Mouse (Mus musculus) heart, postnatal 25 days (tissue): ENCODE measurements around the gene Rps6kl1. TPM values are rescaled to one million over a fixed set of nuclear protein-coding genes. Genes with fewer than 3 reads are reported as not detected.
A peak's percentile ranks its signal among the peaks of the same experiment; 100 is the strongest.

ENCODE experiments used
- DNase-seq: peaks from one replicate; pipeline ENCODE4 v3.0.0; 2022; ENCODE audit warnings: low spot score
- intact Hi-C: fragments of 180-260 bp; cut with DNase I; formaldehyde crosslinking; loops from one replicate; pipeline ENCODE4 v1.15.1; 2025
- total RNA-seq, 2 experiments: library from RNA; stranded (reverse); gene quantifications; 2 replicates each; pipeline ENCODE4 v1.2.3; 2021

The Rps6kl1 gene
- total RNA-seq, 2 experiments from 2014 or later, result 2.6 to 4.3 TPM

GRCm38 (mm10) chr12:85110698-85111592 is 40.1 kb downstream of the Rps6kl1 start, which contains the start of the genes Prox2 and Dlst:
Gene Prox2 (minus strand): TSS chr12:85110759.
Gene Dlst (plus strand): TSS chr12:85110833.
- intact Hi-C loops, result no loop called here
- DNase-seq, result peak; percentile 79

- DNase-seq, result no peak
- intact Hi-C loops, result no loop called here
These were observed 40.9 kb downstream of the Rps6kl1 start for GRCm38 (mm10) chr12:85110011-85110697.

DNA sequence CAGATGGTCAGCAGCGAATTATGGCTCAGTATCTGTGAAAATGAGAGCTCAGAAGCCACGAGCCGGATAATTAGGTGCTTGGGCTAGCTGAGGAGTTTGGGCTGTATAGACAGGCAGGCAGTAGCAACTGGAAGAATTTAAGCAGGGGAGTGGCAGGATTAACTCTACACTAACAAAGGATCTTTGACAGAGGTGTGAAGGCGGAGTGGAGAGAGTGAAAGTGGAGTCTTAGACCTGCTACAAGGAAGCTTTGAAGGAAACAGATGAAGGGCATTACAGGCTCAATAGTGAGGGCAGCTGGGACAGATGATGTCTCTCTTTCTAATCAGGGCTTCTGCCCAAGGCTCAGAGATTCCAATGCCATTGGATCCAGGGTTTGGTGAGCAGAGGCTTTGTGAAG is 41.6 kb downstream of the Rps6kl1 start:
- no peak for DNase-seq
- intact Hi-C loops, result no loop called here

DNA sequence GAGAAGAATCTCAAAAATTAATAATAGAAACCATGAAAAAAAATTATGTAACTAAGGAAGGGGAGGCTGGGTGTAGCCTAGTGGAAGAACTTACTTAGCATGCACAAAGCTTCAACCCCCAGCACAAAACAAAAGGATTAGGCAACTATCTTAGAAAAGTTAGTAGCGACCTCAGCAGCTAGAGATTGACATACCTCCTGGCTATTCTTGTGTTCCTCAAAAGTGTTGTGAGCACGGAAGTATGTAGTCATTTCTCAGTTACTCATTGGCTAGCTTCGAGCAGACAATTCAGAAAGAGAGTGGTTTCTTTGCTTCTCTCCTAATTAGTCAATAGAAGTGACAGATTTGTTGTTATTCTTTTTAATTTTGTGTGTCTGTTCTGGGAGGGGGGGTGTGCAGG is 42.4 kb downstream of the Rps6kl1 start:
- no peak for DNase-seq
- intact Hi-C loops, result no loop called here

GRCm38 (mm10) chr12:85106292-85106691 is 44.8 kb downstream of the Rps6kl1 start:
- intact Hi-C loops, result no loop called here

DNA sequence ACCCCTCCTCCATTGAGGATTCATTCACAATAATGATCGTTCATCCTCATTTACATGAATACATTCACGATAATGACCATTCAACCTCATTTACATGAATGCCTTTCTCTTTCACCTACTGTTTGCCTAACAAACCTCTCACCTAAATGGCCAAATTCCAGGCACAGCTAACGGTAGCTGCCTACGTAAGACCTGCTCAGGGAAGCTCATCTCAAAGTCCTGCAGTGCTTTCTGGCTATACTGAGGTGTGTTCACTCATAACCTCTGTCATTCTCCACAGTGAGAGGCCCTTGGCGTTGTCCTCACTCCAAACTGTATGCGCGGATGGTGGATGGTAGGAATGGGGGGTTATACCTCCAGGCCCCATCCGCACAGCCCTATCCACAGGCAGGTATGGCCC is 46.3 kb downstream of the Rps6kl1 start:
- intact Hi-C loops, result no loop called here
- DNase-seq, result no peak

More at GRCm38 (mm10) chr12:85106292-85106691, 44.8 kb downstream of the Rps6kl1 start:
- no peak for DNase-seq

DNA sequence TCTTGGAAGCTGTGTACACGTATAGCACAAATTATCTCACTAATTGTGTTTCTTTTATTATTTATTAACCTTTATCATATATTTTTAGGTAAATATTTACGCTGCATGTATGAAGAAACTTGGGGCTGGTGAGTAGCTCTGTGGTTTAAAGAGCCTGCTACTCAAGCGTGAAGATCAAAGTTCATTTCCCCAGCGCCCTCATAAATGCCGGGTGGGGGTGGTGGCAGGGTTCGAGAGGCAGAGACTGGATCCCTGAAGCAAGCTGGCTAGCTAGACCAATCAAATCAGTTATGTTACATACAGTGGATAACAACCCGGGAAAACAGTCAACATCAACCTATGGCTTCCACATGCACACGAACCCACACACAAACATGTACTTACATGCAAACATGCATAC is 48.0 kb downstream of the Rps6kl1 start:
- no peak for DNase-seq

DNA sequence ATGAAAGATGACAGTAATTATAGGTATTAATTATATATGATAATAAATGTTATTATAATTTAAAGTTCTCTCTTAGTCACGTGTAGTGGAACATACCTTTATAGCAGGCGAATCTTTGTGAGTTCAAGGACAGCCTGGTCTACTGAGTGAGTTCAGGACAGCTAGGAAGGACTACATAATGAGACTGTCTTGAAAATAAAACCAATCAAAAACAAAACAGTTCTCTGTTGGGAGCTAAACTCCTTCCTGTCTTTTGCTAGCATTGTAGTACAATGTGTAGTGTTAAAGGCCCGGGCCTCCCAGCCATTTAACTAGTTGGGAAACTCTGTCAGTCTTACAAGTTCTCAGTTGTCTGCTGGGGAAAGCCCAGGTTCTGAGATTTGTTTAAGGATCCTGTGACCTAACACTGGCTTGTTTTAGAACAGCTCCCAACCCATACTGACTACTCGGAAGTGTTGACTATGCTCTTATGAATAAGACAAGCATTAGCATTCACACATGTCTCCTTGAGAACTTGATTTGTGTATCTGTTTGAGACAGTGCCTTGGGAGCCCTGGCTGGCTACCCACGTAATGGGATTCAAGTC is 49.5 kb downstream of the Rps6kl1 start:
- DNase-seq, result no peak
- intact Hi-C loops, result no loop called here

More for the DNA sequence above, 48.0 kb downstream of the Rps6kl1 start:
- intact Hi-C loops, result no loop called here

DNA sequence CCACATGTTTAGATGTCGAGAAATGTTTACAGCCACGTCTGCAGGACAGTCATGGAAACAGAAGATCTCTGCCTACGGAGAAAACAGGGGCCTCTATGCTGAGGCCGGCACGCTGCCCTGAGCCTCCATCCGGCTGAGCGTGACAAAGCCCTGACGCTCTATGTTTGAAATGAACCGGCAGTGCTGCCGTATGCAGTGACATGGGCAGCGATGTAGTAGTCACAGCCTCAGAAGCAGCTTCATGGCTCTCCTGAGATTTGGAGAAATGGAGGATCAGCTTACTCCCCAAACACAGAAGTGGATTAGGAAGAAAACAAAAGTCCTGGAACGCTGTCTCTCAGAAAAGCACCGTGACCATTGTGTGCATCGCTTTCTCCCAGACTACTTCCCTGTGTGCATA is 50.1 kb downstream of the Rps6kl1 start:
- DNase-seq, result no peak
- intact Hi-C loops, result no loop called here

- intact Hi-C loops, result no loop called here
These were observed 55.2 kb downstream of the Rps6kl1 start for GRCm38 (mm10) chr12:85095859-85096258.

DNA sequence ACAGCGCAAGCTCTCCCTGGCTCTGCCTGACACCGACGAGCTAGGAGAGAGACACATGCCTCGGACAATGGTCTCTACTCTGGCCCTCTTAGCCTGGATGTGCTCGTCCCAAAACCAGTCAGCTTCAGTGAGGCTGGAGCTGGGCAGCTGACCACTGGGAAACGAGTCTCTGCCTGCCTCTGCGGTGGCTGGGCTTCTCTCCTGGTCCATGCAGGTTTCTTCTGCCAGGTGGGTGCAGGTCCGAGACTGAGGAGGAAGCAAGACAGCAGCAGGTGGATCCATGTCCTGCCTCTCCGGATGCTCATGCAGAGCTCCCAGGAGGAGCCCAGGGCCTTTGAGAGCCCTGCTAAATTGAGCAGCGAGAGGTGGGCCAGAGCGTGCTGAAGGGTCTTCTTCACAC is 55.9 kb downstream of the Rps6kl1 start:
- intact Hi-C loops, result no loop called here
- DNase-seq, result no peak

More at GRCm38 (mm10) chr12:85095859-85096258, 55.2 kb downstream of the Rps6kl1 start:
- no peak for DNase-seq

GRCm38 (mm10) chr12:85094706-85095105 is 56.4 kb downstream of the Rps6kl1 start:
- intact Hi-C loops, result loop anchor here (5.0 kb wide), 1 partner anchor 48 kb away; no protein-coding TSS in a partner anchor
- DNase-seq, result peak; percentile 24

DNA sequence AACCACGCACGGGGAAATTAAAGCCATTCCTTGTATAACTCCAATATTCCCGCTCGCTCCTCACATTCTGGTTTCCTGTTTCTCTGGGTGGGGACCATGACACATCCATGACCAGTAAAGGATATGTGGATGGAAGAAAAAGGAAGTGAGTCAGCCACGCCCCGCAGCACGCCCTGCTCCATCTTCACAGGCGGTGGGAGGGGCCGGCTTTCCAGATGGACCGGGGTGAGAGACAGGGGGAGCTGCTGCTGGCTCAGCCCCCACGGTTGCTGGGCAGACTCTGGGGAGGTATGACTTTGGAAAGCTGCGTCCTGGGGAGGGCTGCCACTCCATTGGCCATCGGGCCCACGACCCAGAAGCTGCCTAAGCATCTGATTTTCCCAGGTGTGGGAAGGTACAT is 57.1 kb downstream of the Rps6kl1 start:
- intact Hi-C loops, result loop anchor here (5.0 kb wide), 1 partner anchor 48 kb away; no protein-coding TSS in a partner anchor
- peak; percentile 61 for DNase-seq

DNA sequence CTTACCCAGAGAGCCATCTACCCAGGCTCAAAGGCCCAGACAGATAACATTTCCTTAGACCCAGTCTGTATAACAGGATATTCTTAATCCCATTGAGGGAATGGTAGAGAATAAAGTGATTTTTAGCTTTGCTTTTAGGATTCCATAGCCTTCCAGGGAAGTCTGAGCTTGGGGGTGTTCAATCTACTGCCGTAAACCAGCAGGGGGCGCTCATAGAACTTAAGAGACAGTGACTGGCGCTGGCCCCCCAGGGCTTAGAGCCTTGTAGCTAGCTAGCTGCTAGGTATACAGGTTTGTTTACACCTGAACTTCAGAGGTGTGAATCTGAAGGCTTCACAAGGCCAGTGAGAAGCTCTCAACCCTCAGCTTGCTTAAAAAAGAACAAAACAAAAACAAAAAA is 58.9 kb downstream of the Rps6kl1 start:
- DNase-seq, result no peak
- intact Hi-C loops, result loop anchor here (1.0 to 5.0 kb wide), 2 partner anchors 50 to 213 kb away; no protein-coding TSS in a partner anchor

GRCm38 (mm10) chr12:85091190-85091589 is 59.9 kb downstream of the Rps6kl1 start:
- intact Hi-C loops, result loop anchor here (5.0 kb wide), 1 partner anchor 51 kb away; no protein-coding TSS in a partner anchor
- no peak for DNase-seq

DNA sequence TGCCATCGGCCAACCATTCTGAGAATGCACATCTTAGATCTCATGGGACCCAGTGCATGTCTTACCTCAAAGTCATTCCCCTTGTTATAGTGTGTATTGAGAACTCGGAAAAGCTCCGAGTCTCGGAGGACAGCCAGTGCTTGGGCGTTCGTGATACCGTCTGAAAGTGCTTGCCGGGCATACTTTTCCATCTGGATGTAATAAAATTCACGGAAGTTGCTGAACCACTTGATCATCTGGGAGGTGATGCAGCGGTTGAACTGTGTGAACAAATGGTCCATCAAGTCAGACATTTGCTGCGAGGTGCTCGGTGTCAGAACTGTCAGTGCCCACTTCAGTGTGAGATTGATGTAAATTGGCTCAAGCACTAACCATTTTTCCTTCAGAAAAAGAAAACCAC is 63.2 kb downstream of the Rps6kl1 start:
- intact Hi-C loops, result no loop called here
- DNase-seq, result no peak
